Mouse (Mus musculus): Measurements from ENCODE around the gene Cers2. TPM values are rescaled to one million over a fixed set of nuclear protein-coding genes. Genes with fewer than 3 reads are reported as not detected.
"Not testable (repeated sequence)": the region's sequence is repeated elsewhere in the genome, so short reads cannot be mapped to it uniquely, and the experiment has no call there.

Cers2 gene
- polyA plus RNA-seq, 1 experiment: 746 TPM

- TF ChIP-seq GATA1 (IDR thresholded peaks at IDR 0.05; ENCODE audit: low read length): no peak
Measured at GRCm38 (mm10) chr3:95323429-95323828, 8.8 kb downstream of the Cers2 start.

GRCm38 (mm10) chr3:95324454-95325144, 10.0 kb downstream of the Cers2 start:
- no peak for TF ChIP-seq GATA1 (IDR thresholded peaks at IDR 0.05; ENCODE audit: low read length)

GRCm38 (mm10) chr3:95328803-95329404, 14.3 kb downstream of the Cers2 start:
- no peak for TF ChIP-seq GATA1 (IDR thresholded peaks at IDR 0.05; ENCODE audit: low read length)

GRCm38 (mm10) chr3:95331528-95331927, 16.9 kb downstream of the Cers2 start:
- no peak for TF ChIP-seq GATA1 (IDR thresholded peaks at IDR 0.05; ENCODE audit: low read length)

GRCm38 (mm10) chr3:95337345-95337744, 22.8 kb downstream of the Cers2 start:
- TF ChIP-seq GATA1 (IDR thresholded peaks at IDR 0.05; ENCODE audit: low read length): no peak

- no peak for TF ChIP-seq GATA1 (IDR thresholded peaks at IDR 0.05; ENCODE audit: low read length)
Measured at GRCm38 (mm10) chr3:95338251-95338650, 23.7 kb downstream of the Cers2 start.

GRCm38 (mm10) chr3:95346454-95346853, 31.9 kb downstream of the Cers2 start:
- TF ChIP-seq GATA1 (IDR thresholded peaks at IDR 0.05; ENCODE audit: low read length): no peak

GRCm38 (mm10) chr3:95349491-95349890, 34.9 kb downstream of the Cers2 start:
- no peak for TF ChIP-seq GATA1 (IDR thresholded peaks at IDR 0.05; ENCODE audit: low read length)

- not testable (repeated sequence) for TF ChIP-seq GATA1 (IDR thresholded peaks at IDR 0.05; ENCODE audit: low read length)
Measured at GRCm38 (mm10) chr3:95356701-95357449, 42.3 kb downstream of the Cers2 start, which contains the start of gene Setdb1. Gene Setdb1 (minus strand): TSS chr3:95357202.

GRCm38 (mm10) chr3:95357746-95358145, 43.2 kb downstream of the Cers2 start:
- no peak for TF ChIP-seq GATA1 (IDR thresholded peaks at IDR 0.05; ENCODE audit: low read length)

GRCm38 (mm10) chr3:95370101-95370500, 55.5 kb downstream of the Cers2 start:
- TF ChIP-seq GATA1 (IDR thresholded peaks at IDR 0.05; ENCODE audit: low read length): no peak

Other genes with a start within 250 kb of the Cers2 start
- gene Pip5k1a, start 207.9 kb upstream of the Cers2 start, polyA plus RNA-seq (2012): 24.3 and 27.7 TPM in 2 replicates
- 298 and 449 TPM in 2 replicates for gene Vps72, start 203.8 kb upstream of the Cers2 start, polyA plus RNA-seq (2012)
- 0.24 and 0.26 TPM in 2 replicates for gene Tmod4, start 190.3 kb upstream of the Cers2 start, polyA plus RNA-seq (2012)
- gene Scnm1, start 180.8 kb upstream of the Cers2 start, polyA plus RNA-seq (2012): 5.1 and 6.4 TPM in 2 replicates
- 5.6 and 9.6 TPM in 2 replicates for gene Lysmd1, start 180.7 kb upstream of the Cers2 start, polyA plus RNA-seq (2012)
- gene Tnfaip8l2, start 172.4 kb upstream of the Cers2 start, polyA plus RNA-seq (2012): not detected in 2 replicates
- gene Sema6c, start 154.3 kb upstream of the Cers2 start, polyA plus RNA-seq (2012): 1.6 and 2.4 TPM in 2 replicates
- 3.0 and 3.9 TPM in 2 replicates for gene Gabpb2, start 96.9 kb upstream of the Cers2 start, polyA plus RNA-seq (2012)
- gene Cdc42se1, start 86.1 kb upstream of the Cers2 start, polyA plus RNA-seq (2012): 142 and 147 TPM in 2 replicates
- gene Mllt11, start 82.6 kb upstream of the Cers2 start, polyA plus RNA-seq (2012): 2.4 and 4.8 TPM in 2 replicates
- not detected in 2 replicates for gene Gm128, start 73.2 kb upstream of the Cers2 start, polyA plus RNA-seq (2012)
- not detected in 2 replicates for gene Bnipl, start 63.6 kb upstream of the Cers2 start, polyA plus RNA-seq (2012)
- gene Mindy1, start 33.4 kb upstream of the Cers2 start, polyA plus RNA-seq (2012): 82.1 and 111 TPM in 2 replicates
- 2.4 and 3.3 TPM in 2 replicates for gene Prune1, start 32.7 kb upstream of the Cers2 start, polyA plus RNA-seq (2012)
- 0.97 and 1.0 TPM in 2 replicates for gene Anxa9, start 7.6 kb upstream of the Cers2 start, polyA plus RNA-seq (2012)
- gene Setdb1, start 42.4 kb downstream of the Cers2 start, polyA plus RNA-seq (2012): 54.7 and 74.2 TPM in 2 replicates
- not detected in 2 replicates for gene 4930558C23Rik, start 88.0 kb downstream of the Cers2 start, polyA plus RNA-seq (2012)
- gene Arnt, start 119.6 kb downstream of the Cers2 start, polyA plus RNA-seq (2012): 49.7 and 51.0 TPM in 2 replicates
- not detected in 2 replicates for gene Ctsk, start 184.5 kb downstream of the Cers2 start, polyA plus RNA-seq (2012)
- not detected in 2 replicates for gene Ctss, start 212.0 kb downstream of the Cers2 start, polyA plus RNA-seq (2012)
- not detected in 2 replicates for gene Hormad1, start 244.9 kb downstream of the Cers2 start, polyA plus RNA-seq (2012)

Data from G1E-ER4 (cell line).